Mouse (Mus musculus) lung, adult 2 months (tissue): Measurements from ENCODE around the gene Optc.

Experiments used
- CTCF ChIP-seq: fragments of 200-500 bp; IDR thresholded peaks from 2 replicates; pipeline ENCODE4 v1.5.1; 2011; ENCODE audit warnings: mild to moderate bottlenecking, low read length, control low read depth; ENCODE audit not compliant: insufficient read depth
- POLR2A ChIP-seq: fragments of 200-500 bp; IDR thresholded peaks from 2 replicates; pipeline ENCODE4 v1.6.1; 2011; ENCODE audit warnings: low read depth, mild to moderate bottlenecking, control low read depth, low read length, borderline replicate concordance; ENCODE audit errors: extremely low read depth

GRCm38 (mm10) chr1:133869221-133869620 is 38.6 kb downstream of the Optc start:
- TF ChIP-seq CTCF (no peak), POLR2A (no peak)
